Mouse (Mus musculus): ENCODE results near the gene Plekhd1. TPM values are rescaled to one million over a fixed set of nuclear protein-coding genes. Genes with fewer than 3 reads are reported as not detected.

Plekhd1 gene
- polyA plus RNA-seq, 1 experiment from 2014 or later = 0.63 TPM

- Histone ChIP-seq H3K9me3 (no peaks in the 10 kb centered on the region), H3K27ac (no peak overlapping the region), H3K4me3 (no peak overlapping the region), H3K4me1 (no peaks in the 10 kb centered on the region), H3K27me3 (ENCODE audit: insufficient read depth, poor library complexity, severe bottlenecking) (no peaks in the 10 kb centered on the region), H3K36me3 (peaks cover 21% of the 10 kb centered on the region; the same call in 1 of the 2 replicates)
- WGBS = 76% methylated on average over 1 of the region's 1 CpGs
- DNase-seq (ENCODE audit: low spot score) = no peak
These were observed 11.1 kb upstream of the Plekhd1 start for GRCm38 (mm10) chr12:80681340-80681739.

GRCm38 (mm10) chr12:80683554-80683953 lies 8.8 kb upstream of the Plekhd1 start:
- Histone ChIP-seq H3K9me3 (no peaks in the 10 kb centered on the region), H3K4me1 (no peaks in the 10 kb centered on the region), H3K36me3 (peaks cover 10% of the 10 kb centered on the region; the same call in 1 of the 2 replicates), H3K27ac (no peak overlapping the region), H3K4me3 (no peak overlapping the region), H3K27me3 (ENCODE audit: insufficient read depth, poor library complexity, severe bottlenecking) (no peaks in the 10 kb centered on the region)
- whole genome bisulfite sequencing = 86% methylated on average over 3 of the region's 3 CpGs
- no peak for DNase-seq (ENCODE audit: low spot score)

- 94% methylated on average over 3 of the region's 3 CpGs for WGBS
- Histone ChIP-seq H3K4me3 (no peak overlapping the region), H3K36me3 (peaks cover 5% of the 10 kb centered on the region; the same call in 1 of the 2 replicates), H3K27ac (no peak overlapping the region), H3K9me3 (no peaks in the 10 kb centered on the region), H3K4me1 (no peaks in the 10 kb centered on the region), H3K27me3 (ENCODE audit: insufficient read depth, poor library complexity, severe bottlenecking) (peaks cover 3% of the 10 kb centered on the region; the same call in 1 of the 2 replicates)
- DNase-seq (ENCODE audit: low spot score) = no peak
These were observed 8.1 kb upstream of the Plekhd1 start for GRCm38 (mm10) chr12:80684316-80684715.

GRCm38 (mm10) chr12:80687788-80688211 lies 4.6 kb upstream of the Plekhd1 start:
- Histone ChIP-seq H3K27ac (no peak overlapping the region), H3K27me3 (ENCODE audit: insufficient read depth, poor library complexity, severe bottlenecking) (peaks cover 37% of the 10 kb centered on the region), H3K9me3 (no peaks in the 10 kb centered on the region), H3K4me3 (no peak overlapping the region), H3K36me3 (no peaks in the 10 kb centered on the region), H3K4me1 (peaks cover 13% of the 10 kb centered on the region)
- DNase-seq (ENCODE audit: low spot score) = no peak
- 79% methylated on average over 10 of the region's 10 CpGs for WGBS

- Histone ChIP-seq H3K4me1 (peaks cover 29% of the 10 kb centered on the region), H3K27ac (no peak overlapping the region), H3K4me3 (no peak overlapping the region), H3K27me3 (ENCODE audit: insufficient read depth, poor library complexity, severe bottlenecking) (peaks cover 56% of the 10 kb centered on the region), H3K9me3 (no peaks in the 10 kb centered on the region), H3K36me3 (no peaks in the 10 kb centered on the region)
- DNase-seq (ENCODE audit: low spot score) = no peak
- 64% methylated on average over 5 of the region's 5 CpGs for WGBS
These were observed 2.7 kb upstream of the Plekhd1 start for GRCm38 (mm10) chr12:80689696-80690095.

- peaks cover 33% of the 10 kb centered on the region for H3K4me1 ChIP-seq
- H3K36me3 ChIP-seq = no peaks in the 10 kb centered on the region
- DNase-seq (ENCODE audit: low spot score) = no peak
- peak overlapping the region; percentile 59 for H3K4me3 ChIP-seq
- H3K27ac ChIP-seq = no peak overlapping the region
- WGBS = 8% methylated on average over 12 of the region's 12 CpGs
- H3K27me3 ChIP-seq (ENCODE audit: insufficient read depth, poor library complexity, severe bottlenecking) = peaks cover 73% of the 10 kb centered on the region
- H3K9me3 ChIP-seq = no peaks in the 10 kb centered on the region
These were observed 710 bp upstream of the Plekhd1 start for GRCm38 (mm10) chr12:80691671-80692091.

- no peak overlapping the region for H3K27ac ChIP-seq
- no peaks in the 10 kb centered on the region for H3K9me3 ChIP-seq
- 0 out of 2 replicates have a peak overlapping the region, but pooled peaks have one; percentile 59 for H3K4me3 ChIP-seq
- H3K27me3 ChIP-seq (ENCODE audit: insufficient read depth, poor library complexity, severe bottlenecking) = peaks cover 79% of the 10 kb centered on the region
- WGBS = 34% methylated on average over 2 of the region's 2 CpGs
- no peaks in the 10 kb centered on the region for H3K36me3 ChIP-seq
- peaks cover 33% of the 10 kb centered on the region for H3K4me1 ChIP-seq
- no peak for DNase-seq (ENCODE audit: low spot score)
These were observed 1.3 kb downstream of the Plekhd1 start for GRCm38 (mm10) chr12:80693700-80694099.

- WGBS = 74% methylated on average over 3 of the region's 3 CpGs
- H3K36me3 ChIP-seq = no peaks in the 10 kb centered on the region
- peaks cover 37% of the 10 kb centered on the region for H3K4me1 ChIP-seq
- no peaks in the 10 kb centered on the region for H3K9me3 ChIP-seq
- peaks cover 70% of the 10 kb centered on the region for H3K27me3 ChIP-seq (ENCODE audit: insufficient read depth, poor library complexity, severe bottlenecking)
- DNase-seq (ENCODE audit: low spot score) = no peak
- no peak overlapping the region for H3K4me3 ChIP-seq
- 0 out of 2 replicates have a peak overlapping the region, but pooled peaks have one; percentile 10 for H3K27ac ChIP-seq
These were observed 2.6 kb downstream of the Plekhd1 start for GRCm38 (mm10) chr12:80695004-80695403.

GRCm38 (mm10) chr12:80698526-80699143 lies 6.2 kb downstream of the Plekhd1 start:
- DNase-seq (ENCODE audit: low spot score) = no peak
- no peaks in the 10 kb centered on the region for H3K36me3 ChIP-seq

GRCm38 (mm10) chr12:80699144-80699531 lies 6.7 kb downstream of the Plekhd1 start:
- no peak for DNase-seq (ENCODE audit: low spot score)
- no peaks in the 10 kb centered on the region for H3K36me3 ChIP-seq
- no peak overlapping the region for H3K4me3 ChIP-seq
- peaks cover 29% of the 10 kb centered on the region for H3K27me3 ChIP-seq (ENCODE audit: insufficient read depth, poor library complexity, severe bottlenecking)
- H3K9me3 ChIP-seq = no peaks in the 10 kb centered on the region
- WGBS = 59% methylated on average over 2 of the region's 2 CpGs
- H3K4me1 ChIP-seq = peaks cover 13% of the 10 kb centered on the region; the same call in 1 of the 2 replicates
- no peak overlapping the region for H3K27ac ChIP-seq

More at GRCm38 (mm10) chr12:80698526-80699143, 6.2 kb downstream of the Plekhd1 start:
- Histone ChIP-seq H3K4me1 (peaks cover 16% of the 10 kb centered on the region), H3K27ac (no peak overlapping the region), H3K4me3 (no peak overlapping the region), H3K27me3 (ENCODE audit: insufficient read depth, poor library complexity, severe bottlenecking) (peaks cover 34% of the 10 kb centered on the region), H3K9me3 (no peaks in the 10 kb centered on the region)
- whole genome bisulfite sequencing = 61% methylated on average over 5 of the region's 5 CpGs

GRCm38 (mm10) chr12:80701332-80701731 lies 8.9 kb downstream of the Plekhd1 start:
- Histone ChIP-seq H3K27me3 (ENCODE audit: insufficient read depth, poor library complexity, severe bottlenecking) (0 out of 2 replicates have a peak, but pooled peaks cover 13% of the 10 kb centered on the region), H3K4me1 (peaks cover 12% of the 10 kb centered on the region; the same call in 1 of the 2 replicates), H3K9me3 (no peaks in the 10 kb centered on the region), H3K27ac (no peak overlapping the region), H3K4me3 (no peak overlapping the region), H3K36me3 (no peaks in the 10 kb centered on the region)
- WGBS = 74% methylated on average over 7 of the region's 7 CpGs
- no peak for DNase-seq (ENCODE audit: low spot score)

GRCm38 (mm10) chr12:80706208-80706914 lies 14.0 kb downstream of the Plekhd1 start:
- WGBS = 46% methylated on average over 11 of the region's 11 CpGs
- Histone ChIP-seq H3K27me3 (ENCODE audit: insufficient read depth, poor library complexity, severe bottlenecking) (peaks cover 28% of the 10 kb centered on the region; the same call in 1 of the 2 replicates), H3K27ac (no peak overlapping the region), H3K4me3 (no peak overlapping the region), H3K9me3 (no peaks in the 10 kb centered on the region), H3K4me1 (peaks cover 20% of the 10 kb centered on the region), H3K36me3 (no peaks in the 10 kb centered on the region)
- DNase-seq (ENCODE audit: low spot score) = no peak

- peaks cover 20% of the 10 kb centered on the region for H3K4me1 ChIP-seq
- peaks cover 28% of the 10 kb centered on the region; the same call in 1 of the 2 replicates for H3K27me3 ChIP-seq (ENCODE audit: insufficient read depth, poor library complexity, severe bottlenecking)
- 48% methylated on average over 6 of the region's 6 CpGs for WGBS
- no peak overlapping the region for H3K27ac ChIP-seq
- no peak overlapping the region for H3K4me3 ChIP-seq
- H3K36me3 ChIP-seq = no peaks in the 10 kb centered on the region
- H3K9me3 ChIP-seq = no peaks in the 10 kb centered on the region
- DNase-seq (ENCODE audit: low spot score) = no peak
These were observed 14.7 kb downstream of the Plekhd1 start for GRCm38 (mm10) chr12:80706915-80707604.

Measured in heart, embryonic 10.5 days (tissue).